11 mouse cellular contexts compared by ENCODE assay signal in the genomic region with DNA sequence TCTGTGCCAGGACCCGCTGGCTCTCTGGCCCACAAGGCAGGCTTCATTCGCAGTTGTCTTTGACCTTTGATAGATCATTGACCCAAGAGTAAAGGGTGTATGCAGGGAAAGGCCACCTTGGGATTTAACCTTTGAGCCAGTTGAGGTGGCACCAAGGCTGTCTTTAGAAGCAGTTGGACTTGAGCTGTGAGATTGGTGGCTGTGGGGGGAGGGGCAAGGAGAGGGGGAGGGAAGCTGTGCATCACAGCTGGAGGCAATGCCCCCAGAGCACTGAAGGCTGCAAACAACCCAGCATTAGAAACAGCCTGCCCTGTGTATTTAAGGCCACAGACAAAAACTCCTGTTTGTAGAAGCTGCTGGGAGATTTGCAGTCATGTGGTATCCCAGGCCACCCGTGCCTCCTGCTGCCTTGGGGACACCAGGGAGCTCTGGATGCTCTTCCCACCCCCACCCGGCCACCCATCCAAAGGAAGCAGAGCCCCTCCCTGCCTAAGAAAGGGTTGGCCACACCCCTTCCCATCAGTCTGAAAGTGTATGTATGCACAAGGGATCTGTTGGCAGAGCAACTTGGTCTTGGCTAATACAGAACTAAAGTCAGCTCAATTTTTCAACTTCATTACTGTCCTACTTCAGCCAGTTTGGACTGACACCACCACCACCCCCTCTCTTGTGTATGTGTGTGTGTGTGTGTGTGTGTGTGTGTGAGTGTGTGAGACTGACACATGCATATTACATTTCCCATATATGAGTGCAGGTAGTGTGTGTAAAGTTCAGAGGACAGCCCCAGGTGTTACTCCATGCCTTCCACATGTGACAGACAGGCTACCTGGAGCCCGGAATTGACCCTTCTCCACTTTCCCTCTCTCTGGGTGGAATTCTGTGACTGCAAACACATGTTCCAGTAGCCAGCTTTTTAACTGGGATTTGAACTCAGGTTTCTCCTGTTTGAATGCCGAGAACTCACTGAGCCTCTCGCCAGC. TPM values are rescaled to one million over a fixed set of nuclear protein-coding genes. Genes with fewer than 3 reads are reported as not detected.
DNase-seq lines count a peak whose midpoint lies in the region; ATAC-seq and TF ChIP-seq lines count a peak whose summit lies in the region.
"Had no signal": no experiment of that assay in that cellular context is flagged by ENCODE, and none has a peak within 500 bp of the region (broad histone marks: within the 10 kb centered on the region; RNA-seq: fewer than 3 reads in every experiment).

No protein-coding gene starts in this region.

- ATAC-seq in lung, embryonic 14.5 days (ENCODE audit: insufficient read depth), result peak; percentile 41; the same call in 1 of the 2 replicates

- H3K4me2 ChIP-seq in lung, embryonic 14.5 days, result no peak overlapping the region

- H3K9ac ChIP-seq in lung, embryonic 14.5 days, result no peak overlapping the region

- DNase-seq in heart, embryonic 10.5 days (ENCODE audit: low spot score), result peak; percentile 63
- no peak for DNase-seq in heart, postnatal 25 days (ENCODE audit: low spot score)
- DNase-seq in spleen, adult 2 months (ENCODE audit: low read depth in 1 of 2, low spot score in 2 of 2), result no peak
- DNase-seq in spleen, postnatal 10 days (ENCODE audit: low spot score in 2 of 2), result no peak
- peak; percentile 61 for DNase-seq in lung, embryonic 14.5 days
- peak; percentile 57 to 61 for DNase-seq in thymus, postnatal 36 days
- DNase-seq in right cerebral cortex, adult 18-20 months, result no peak
- DNase-seq in B cell, adult 2 months, result no peak
- DNase-seq: heart, postnatal 4 days had no signal

- no peaks in the 10 kb centered on the region for H3K36me3 ChIP-seq in heart, embryonic 10.5 days
- H3K36me3 ChIP-seq in spleen, adult 2 months (ENCODE audit: control insufficient read depth, insufficient read depth, low read length), result no peaks in the 10 kb centered on the region
- no peaks in the 10 kb centered on the region for H3K36me3 ChIP-seq in lung, embryonic 14.5 days (ENCODE audit: insufficient read depth)
- H3K36me3 ChIP-seq: G1E had no signal

- 64% methylated on average over 7 of the region's 7 CpGs for WGBS in heart, embryonic 10.5 days
- 75% methylated on average over 7 of the region's 7 CpGs for WGBS in spleen, adult 2 months
- 42% methylated on average over 7 of the region's 7 CpGs for WGBS in lung, embryonic 14.5 days

- H3K27ac ChIP-seq in heart, embryonic 10.5 days, result no peak overlapping the region
- H3K27ac ChIP-seq in spleen, adult 2 months (ENCODE audit: insufficient read depth, low read length), result peak overlapping the region; percentile 63
- H3K27ac ChIP-seq in lung, embryonic 14.5 days (ENCODE audit: low read depth), result no peak overlapping the region

- no peak for TF ChIP-seq CTCF in spleen, adult 2 months (IDR thresholded peaks at IDR 0.05; ENCODE audit: extremely low read depth, insufficient read depth, insufficient read length, insufficient replicate concordance)
- no peak for TF ChIP-seq CTCF in lung, embryonic 14.5 days (IDR thresholded peaks at IDR 0.05; ENCODE audit: low read depth)

- peaks cover 29% of the 10 kb centered on the region for H3K4me1 ChIP-seq in heart, embryonic 10.5 days
- H3K4me1 ChIP-seq in spleen, adult 2 months (ENCODE audit: control insufficient read depth, insufficient read depth, insufficient read length), result peaks cover 11% of the 10 kb centered on the region; the same call in 1 of the 2 replicates
- no peaks in the 10 kb centered on the region for H3K4me1 ChIP-seq in lung, embryonic 14.5 days (ENCODE audit: insufficient read depth)

- H3K4me3 ChIP-seq in heart, embryonic 10.5 days, result no peak overlapping the region
- no peak overlapping the region for H3K4me3 ChIP-seq in spleen, adult 2 months (ENCODE audit: extremely low read depth, insufficient read depth, insufficient read length)
- H3K4me3 ChIP-seq in lung, embryonic 14.5 days (ENCODE audit: low read depth, low read length), result no peak overlapping the region

- intact Hi-C loops in heart, postnatal 25 days (cut with DNase I), result loop anchor here (10.0 kb wide), 3 partner anchors 95 to 575 kb away; no protein-coding TSS in a partner anchor

- no peaks in the 10 kb centered on the region for H3K27me3 ChIP-seq in heart, embryonic 10.5 days (ENCODE audit: insufficient read depth, poor library complexity, severe bottlenecking)
- no peaks in the 10 kb centered on the region for H3K27me3 ChIP-seq in spleen, adult 2 months (ENCODE audit: control insufficient read depth, insufficient read depth, low read length)
- H3K27me3 ChIP-seq in lung, embryonic 14.5 days (ENCODE audit: insufficient read depth, low read length), result no peaks in the 10 kb centered on the region

- no peak for TF ChIP-seq POLR2A in spleen, adult 2 months (IDR thresholded peaks at IDR 0.05; ENCODE audit: low read depth, low read length)

- no peaks in the 10 kb centered on the region for H3K9me3 ChIP-seq in heart, embryonic 10.5 days
- H3K9me3 ChIP-seq in lung, embryonic 14.5 days (ENCODE audit: low read depth, low read length), result no peaks in the 10 kb centered on the region
- H3K9me3 ChIP-seq: G1E had no signal

RNA-seq across cellular contexts. Expression of a gene that starts 6.3 kb away (rescaled TPM):
- polyA plus RNA-seq in heart, embryonic 10.5 days (2016; fragmentation: Nextera tagmentation; extraction: Ambion mirVana), result 0.21 and 0.37 TPM in 2 replicates
- not detected for total RNA-seq in heart, postnatal 25 days (2021)
- polyA plus RNA-seq in spleen, adult 2 months (2012; rRNA removed), result 0.34 and 0.97 TPM in 2 replicates
- not detected in 2 replicates for polyA plus RNA-seq in lung, embryonic 14.5 days (2014; fragmentation: Nextera tagmentation; extraction: Ambion mirVana)
- total RNA-seq: heart, postnatal 4 days; monocyte, adult 5-6 weeks had no signal
- polyA plus RNA-seq: G1E had no signal

Comparison
In these comparisons a context has a peak if more than half of its experiments do, and no peak if none do; other contexts are left out.
1. DNase-seq: peak in heart, embryonic 10.5 days (single experiment), lung, embryonic 14.5 days (single experiment) and thymus, postnatal 36 days (2 of 2); none in heart, postnatal 25 days (single experiment), spleen, adult 2 months (0 of 2), spleen, postnatal 10 days (0 of 2), right cerebral cortex, adult 18-20 months (single experiment) and B cell, adult 2 months (0 of 2).